Mouse (Mus musculus) lung, postnatal 0 days (tissue): Measurements from ENCODE around the gene Cd59a.

Source experiments
- CTCF ChIP-seq: IDR thresholded peaks from 2 replicates; pipeline ENCODE4 v1.5.1; 2016; ENCODE audit warnings: antibody characterized with exemption, mild to moderate bottlenecking
- EP300 ChIP-seq: IDR thresholded peaks from 2 replicates; pipeline ENCODE4 v1.6.1; 2016; ENCODE audit warnings: antibody characterized with exemption, mild to moderate bottlenecking, control low read depth

DNA sequence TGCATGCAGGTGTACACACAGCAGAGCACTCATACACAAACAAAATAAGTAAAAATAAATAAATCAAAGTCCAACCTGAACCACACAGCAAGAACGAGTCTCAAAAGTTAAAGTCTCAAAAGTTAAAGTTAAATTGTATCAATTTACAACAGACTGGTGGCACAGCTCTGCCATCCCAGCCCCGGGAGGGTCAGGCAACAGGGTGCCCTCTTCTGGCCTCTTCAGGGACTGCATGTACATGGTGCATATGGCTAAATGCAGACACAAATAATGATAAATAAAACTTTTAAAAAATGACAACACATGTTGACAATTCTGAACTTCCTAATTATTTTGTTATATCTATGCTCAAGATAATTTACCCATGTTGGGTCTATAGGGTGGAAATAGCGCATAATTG is 35.4 kb downstream of the Cd59a start:
- TF ChIP-seq CTCF, result peak; percentile 71
- no peak for TF ChIP-seq EP300
